In genomic region chr2:30264671-30265519, GRCm38 (mm10) we compare ENCODE assay signal across 8 mouse cellular contexts. TPM values are rescaled to one million over a fixed set of nuclear protein-coding genes. Genes with fewer than 3 reads are reported as not detected.
A peak's percentile ranks its signal among the peaks of the same experiment; 100 is the strongest.
DNase-seq lines count a peak whose midpoint lies in the region; ATAC-seq and TF ChIP-seq lines count a peak whose summit lies in the region.

No protein-coding gene starts in this region.

- WGBS in forebrain, embryonic 14.5 days, result 59% methylated on average over 7 of the region's 7 CpGs
- 51% methylated on average over 7 of the region's 7 CpGs for WGBS in olfactory bulb, adult 2 months

- no peak for TF ChIP-seq POLR2A in olfactory bulb, adult 2 months (IDR thresholded peaks at IDR 0.05; ENCODE audit: insufficient read depth, low read depth, low read length)

- H3K36me3 ChIP-seq in forebrain, embryonic 14.5 days (ENCODE audit: control insufficient read depth, insufficient read depth, low read length), result peaks cover 56% of the 10 kb centered on the region

- intact Hi-C loops in left cerebral cortex, adult 2 months (cut with DNase I), result no loop called here

- no peak for DNase-seq in left cerebral cortex, adult 2 months (ENCODE audit: extremely low spot score in 1 of 2, low spot score in 2 of 2)
- no peak for DNase-seq in left cerebral cortex, adult 9 months (ENCODE audit: low spot score in 2 of 2)
- no peak for DNase-seq in forebrain, embryonic 14.5 days (ENCODE audit: low spot score)
- DNase-seq in kidney, postnatal 10 days, result peak; percentile 60
- DNase-seq in layer of hippocampus, adult 9-10 months (ENCODE audit: low spot score), result no peak
- DNase-seq in T-cell, adult 2 months (ENCODE audit: low spot score), result no peak

- no peaks in the 10 kb centered on the region for H3K9me3 ChIP-seq in forebrain, embryonic 14.5 days (replicated peaks; ENCODE audit: control insufficient read depth, low read length)

- H3K4me1 ChIP-seq in forebrain, embryonic 14.5 days (ENCODE audit: control insufficient read depth, insufficient read depth, low read length), result peaks cover 15% of the 10 kb centered on the region; the same call in 1 of the 2 replicates
- H3K4me1 ChIP-seq in olfactory bulb, adult 2 months (ENCODE audit: control insufficient read depth, insufficient read depth, low read length), result peaks cover 20% of the 10 kb centered on the region

- no peaks in the 10 kb centered on the region for H3K27me3 ChIP-seq in forebrain, embryonic 14.5 days (replicated peaks; ENCODE audit: control insufficient read depth, insufficient read depth, low read length)

- H3K4me2 ChIP-seq in forebrain, embryonic 14.5 days (ENCODE audit: low read length), result no peak overlapping the region

- H3K4me3 ChIP-seq in left cerebral cortex, adult 2 months, result no peak overlapping the region
- H3K4me3 ChIP-seq in forebrain, embryonic 14.5 days (ENCODE audit: low read depth, low read length), result no peak overlapping the region
- no peak overlapping the region for H3K4me3 ChIP-seq in olfactory bulb, adult 2 months (ENCODE audit: insufficient read depth, low read depth, low read length)

- no peak for TF ChIP-seq CTCF in left cerebral cortex, adult 2 months (IDR thresholded peaks at IDR 0.05)
- no peak for TF ChIP-seq CTCF in olfactory bulb, adult 2 months (IDR thresholded peaks at IDR 0.05; ENCODE audit: insufficient read depth, low read depth, low read length)

- H3K9ac ChIP-seq in forebrain, embryonic 14.5 days (ENCODE audit: low read length), result no peak overlapping the region

- peak overlapping the region; percentile 91 for H3K27ac ChIP-seq in left cerebral cortex, adult 2 months
- 0 out of 2 replicates have a peak overlapping the region, but pooled peaks have one; percentile 21 for H3K27ac ChIP-seq in forebrain, embryonic 14.5 days (ENCODE audit: low read depth, low read length)
- H3K27ac ChIP-seq in olfactory bulb, adult 2 months (ENCODE audit: insufficient read depth, low read depth, low read length), result peak overlapping the region; percentile 51

- no peak for ATAC-seq in forebrain, embryonic 14.5 days
- no peak for ATAC-seq in CD4-positive, CD25-positive, alpha-beta regulatory T cell, adult 4 months

RNA-seq across cellular contexts. Expression of gene Phyhd1, which starts 1.1 kb away (rescaled TPM):
- total RNA-seq in left cerebral cortex, adult 2 months (2021), result 10 to 100 TPM; 21.7 to 27.3 TPM
- polyA plus RNA-seq in forebrain, embryonic 14.5 days (2014; fragmentation: Nextera tagmentation; extraction: Ambion mirVana), result 6.3 and 6.6 TPM in 2 replicates
- polyA plus RNA-seq in olfactory bulb, adult 2 months (2012; ENCODE audit: insufficient read depth, insufficient read length, low replicate concordance, missing spikeins), result not detected in 2 replicates
- polyA plus RNA-seq in CD4-positive, CD25-positive, alpha-beta regulatory T cell, adult 4 months (2017; shearing (Covaris generic)), result 1 to 10 TPM; 2.8 to 4.4 TPM

RNA-seq across cellular contexts. Expression of gene Gm28038, which starts 15.9 kb away (rescaled TPM):
- total RNA-seq in left cerebral cortex, adult 2 months (2021), result not detected
- not detected in 2 replicates for polyA plus RNA-seq in forebrain, embryonic 14.5 days (2014; fragmentation: Nextera tagmentation; extraction: Ambion mirVana)
- not detected in 2 replicates for polyA plus RNA-seq in olfactory bulb, adult 2 months (2012; ENCODE audit: insufficient read depth, insufficient read length, low replicate concordance, missing spikeins)
- polyA plus RNA-seq in CD4-positive, CD25-positive, alpha-beta regulatory T cell, adult 4 months (2017; shearing (Covaris generic)), result 1 to 10 TPM in 1 of 2 experiments, not detected in 1; 2.4 TPM

RNA-seq across cellular contexts. Expression of gene Dolk, which starts 21.2 kb away (rescaled TPM):
- 10 to 100 TPM; 22.3 to 25.2 TPM for total RNA-seq in left cerebral cortex, adult 2 months (2021)
- 30.2 and 35.4 TPM in 2 replicates for polyA plus RNA-seq in forebrain, embryonic 14.5 days (2014; fragmentation: Nextera tagmentation; extraction: Ambion mirVana)
- polyA plus RNA-seq in olfactory bulb, adult 2 months (2012; ENCODE audit: insufficient read depth, insufficient read length, low replicate concordance, missing spikeins), result not detected in 2 replicates
- 10 to 100 TPM; 11.3 to 12.8 TPM for polyA plus RNA-seq in CD4-positive, CD25-positive, alpha-beta regulatory T cell, adult 4 months (2017; shearing (Covaris generic))

RNA-seq across cellular contexts. Expression of gene Nup188, which starts 21.3 kb away (rescaled TPM):
- total RNA-seq in left cerebral cortex, adult 2 months (2021), result 10 to 100 TPM; 21.8 to 23.5 TPM
- 25.6 and 30.3 TPM in 2 replicates for polyA plus RNA-seq in forebrain, embryonic 14.5 days (2014; fragmentation: Nextera tagmentation; extraction: Ambion mirVana)
- not detected in 2 replicates for polyA plus RNA-seq in olfactory bulb, adult 2 months (2012; ENCODE audit: insufficient read depth, insufficient read length, low replicate concordance, missing spikeins)
- 10 to 100 TPM; 23.3 to 44.4 TPM for polyA plus RNA-seq in CD4-positive, CD25-positive, alpha-beta regulatory T cell, adult 4 months (2017; shearing (Covaris generic))

RNA-seq across cellular contexts. Expression of gene Gm28035, which starts 24.5 kb away (rescaled TPM):
- total RNA-seq in left cerebral cortex, adult 2 months (2021), result 10 to 100 TPM; 11.3 to 15.1 TPM
- polyA plus RNA-seq in forebrain, embryonic 14.5 days (2014; fragmentation: Nextera tagmentation; extraction: Ambion mirVana), result 0.34 and 0.56 TPM in 2 replicates
- not detected in 2 replicates for polyA plus RNA-seq in olfactory bulb, adult 2 months (2012; ENCODE audit: insufficient read depth, insufficient read length, low replicate concordance, missing spikeins)
- under 1 TPM in 1 of 2 experiments, not detected in 1; 0.25 TPM for polyA plus RNA-seq in CD4-positive, CD25-positive, alpha-beta regulatory T cell, adult 4 months (2017; shearing (Covaris generic))

Comparison
In these comparisons a context has a peak if more than half of its experiments do, and no peak if none do; other contexts are left out.
1. H3K27ac ChIP-seq: peak in every context shown above with its lines; median percentile 91 in left cerebral cortex, adult 2 months; 51 in olfactory bulb, adult 2 months; 21 in forebrain, embryonic 14.5 days.
2. RNA of gene Dolk, which starts 21.2 kb away (polyA plus RNA-seq): 30.2 to 35.4 TPM in forebrain, embryonic 14.5 days and 11.3 to 12.8 TPM in CD4-positive, CD25-positive, alpha-beta regulatory T cell, adult 4 months; not detected in olfactory bulb, adult 2 months; every median in the first group is over 10 times any median in the second.